Mouse (Mus musculus) v-Abl transformed pro-B cells (cell line): Measurements from ENCODE around the gene Zfp568.

Experiments
- in situ Hi-C, 2 experiments: fragments of 400-800 bp; cut with MboI; formaldehyde crosslinking; loops; one replicate each; pipeline ENCODE4 v1.15.1; 2025; ENCODE audit not compliant: unreplicated experiment in 2 of 2

Zfp568 gene

DNA sequence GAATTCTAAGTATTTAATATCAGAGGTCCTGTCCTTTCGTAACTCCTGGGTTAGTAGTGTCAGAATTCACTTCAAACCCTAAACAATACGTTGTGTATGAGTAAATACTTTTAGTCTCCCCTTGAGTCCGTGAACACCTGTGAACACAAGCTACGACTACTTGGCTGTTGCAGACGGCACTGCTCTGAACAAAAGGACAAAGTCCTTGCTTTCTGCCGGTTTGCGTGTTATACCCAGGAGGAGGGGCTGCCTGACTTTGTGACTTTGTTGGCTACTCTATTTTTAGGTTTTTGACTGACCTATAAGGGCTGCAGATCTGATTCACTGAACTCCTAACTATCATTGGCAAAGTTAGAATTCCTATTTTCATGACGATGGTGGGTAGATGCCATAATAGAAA lies 2.3 kb downstream of the Zfp568 start:
- in situ Hi-C loops = loop anchor here in 1 of 2 experiments (10.0 kb wide), 1 partner anchor 131 kb away; the partner anchor contains the start of genes Zfp420 and Zfp940

DNA sequence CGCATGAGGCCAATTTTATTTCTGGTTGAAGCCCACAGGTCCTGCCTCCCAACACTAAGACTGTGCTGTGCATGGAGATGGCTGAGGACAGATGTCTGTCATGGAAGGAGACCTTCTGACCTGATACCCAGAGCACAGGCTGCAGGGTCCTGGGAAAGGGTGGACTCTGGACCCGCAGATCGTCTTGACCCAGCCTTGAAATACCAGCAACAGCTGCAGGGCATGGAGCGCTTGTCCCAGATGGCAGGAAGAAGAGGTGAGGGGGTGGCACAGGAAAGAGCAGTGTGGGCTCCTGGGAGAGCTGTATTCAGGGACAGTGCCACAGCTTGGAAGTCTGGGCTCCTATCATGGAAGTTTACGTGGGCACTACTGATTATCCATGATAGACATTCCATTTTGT lies 3.8 kb downstream of the Zfp568 start:
- in situ Hi-C loops = loop anchor here in 1 of 2 experiments (10.0 kb wide), 1 partner anchor 133 kb away; the partner anchor contains the start of genes Zfp420 and Zfp940

DNA sequence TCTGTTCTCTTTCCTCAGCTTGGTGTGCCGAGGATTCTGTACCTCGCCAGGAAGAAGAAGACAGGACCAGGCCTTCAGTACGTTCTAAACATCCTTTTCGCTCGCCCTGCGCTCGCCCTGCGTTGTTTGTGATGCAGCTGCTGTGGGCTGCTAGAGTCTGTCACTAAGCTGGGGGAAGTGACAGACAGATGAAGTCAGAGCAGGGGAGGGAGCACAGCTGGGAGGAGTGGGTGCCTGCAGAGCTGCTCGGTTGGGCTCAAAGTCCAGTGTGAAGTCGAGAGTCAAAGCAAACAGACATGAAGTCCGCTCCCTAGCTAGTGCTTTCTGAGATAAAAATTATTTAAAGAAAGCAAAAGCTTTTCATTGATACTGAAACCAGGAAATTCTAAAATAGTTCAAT lies 5.3 kb downstream of the Zfp568 start:
- in situ Hi-C loops = loop anchor here in 1 of 2 experiments (10.0 kb wide), 1 partner anchor 134 kb away; the partner anchor contains the start of genes Zfp420 and Zfp940

DNA sequence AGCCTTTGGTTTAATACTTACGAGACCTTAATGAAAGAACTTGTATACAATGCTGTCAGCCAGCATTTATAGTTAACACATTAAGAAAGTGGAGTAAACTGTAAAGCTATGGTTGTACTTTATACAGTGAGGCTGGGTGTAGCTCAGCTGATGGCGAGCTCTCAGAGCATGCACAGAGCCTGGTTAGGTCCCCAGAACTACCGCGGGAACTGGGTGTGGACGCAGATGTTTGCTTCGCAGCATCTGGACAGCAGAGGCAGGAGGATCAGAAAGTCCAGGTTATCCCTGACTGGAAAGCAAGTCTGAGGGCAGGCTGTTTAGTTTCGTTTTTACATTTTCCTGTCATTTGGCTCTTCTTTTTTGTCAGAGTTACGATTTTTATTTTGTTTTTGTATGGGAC lies 8.9 kb downstream of the Zfp568 start:
- in situ Hi-C loops = no loop called here

DNA sequence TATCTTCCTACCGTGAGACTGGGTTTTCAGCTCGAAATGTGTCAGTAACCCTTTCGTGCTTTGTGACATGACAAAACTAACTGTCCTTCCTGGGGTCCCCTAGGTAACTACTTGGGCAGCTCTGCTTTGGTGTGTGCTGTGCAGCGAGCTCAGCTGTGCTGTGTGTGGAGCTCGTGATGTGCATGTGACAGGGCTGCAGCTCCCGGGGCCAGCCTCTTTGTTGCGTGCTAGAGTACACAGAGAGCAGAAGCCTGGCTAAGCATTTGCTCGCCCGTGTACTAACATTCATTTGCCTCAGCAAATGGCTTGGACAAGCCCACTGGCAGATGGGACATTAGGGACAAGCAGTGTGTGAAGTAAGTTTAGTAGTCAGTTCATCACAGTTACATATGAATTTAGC lies 9.6 kb downstream of the Zfp568 start:
- in situ Hi-C loops = no loop called here

DNA sequence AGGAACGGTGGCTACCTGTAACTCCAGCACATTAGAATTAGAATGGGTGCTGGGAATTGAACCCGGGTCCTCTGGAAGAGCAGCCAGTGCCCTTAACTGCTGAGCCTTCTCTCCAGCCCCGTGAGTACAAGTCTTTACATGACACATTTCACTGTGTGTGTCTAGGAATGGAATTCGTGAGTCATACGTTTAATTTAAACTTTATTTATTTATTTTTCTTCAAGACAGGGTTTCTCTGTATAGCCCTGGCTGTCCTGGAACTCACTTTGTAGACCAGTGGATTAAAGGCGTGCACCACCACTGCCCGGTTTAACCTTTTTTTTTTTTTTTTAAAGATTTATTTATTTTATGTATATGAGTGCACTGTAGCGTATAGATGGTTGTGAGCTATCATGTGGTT lies 11.4 kb downstream of the Zfp568 start:
- in situ Hi-C loops = no loop called here

DNA sequence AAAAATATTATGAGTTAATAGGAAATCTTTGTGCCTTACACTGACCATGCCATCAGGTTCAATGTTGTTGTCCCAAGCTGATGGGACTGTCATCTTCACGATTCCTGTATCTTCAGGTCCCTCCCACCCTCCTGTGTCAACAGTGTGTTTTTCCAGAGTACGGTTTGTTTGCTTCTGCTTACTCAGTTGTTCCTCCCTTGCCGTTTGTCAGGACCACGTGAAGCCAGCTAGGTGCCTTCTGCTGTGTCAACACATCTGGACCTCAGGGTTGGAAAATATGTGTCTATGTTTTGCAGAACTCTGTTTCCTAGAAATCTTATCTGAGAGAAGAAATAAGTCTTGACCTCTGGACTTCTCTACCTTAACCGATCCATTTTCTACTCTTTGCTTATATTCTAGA lies 16.8 kb downstream of the Zfp568 start:
- in situ Hi-C loops = no loop called here

DNA sequence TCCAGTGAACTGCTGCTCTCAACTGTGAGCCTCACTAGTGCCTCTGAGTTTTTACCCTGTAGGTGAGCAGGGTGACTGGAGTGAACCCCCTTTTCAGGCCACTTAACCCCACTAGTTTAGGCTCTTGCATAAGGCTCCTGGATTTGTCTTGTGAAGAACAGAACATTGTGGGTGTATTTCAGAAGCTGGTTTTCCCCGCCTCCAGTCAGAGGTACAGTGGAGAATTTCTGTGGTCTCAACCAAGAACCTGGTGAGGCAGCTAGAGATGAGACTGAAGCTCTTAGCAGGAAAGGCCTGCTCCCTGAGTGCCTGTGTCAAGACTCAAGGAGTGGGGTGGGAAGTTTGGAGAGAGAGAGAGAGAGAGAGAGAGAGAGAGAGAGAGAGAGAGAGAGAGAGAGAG lies 23.8 kb downstream of the Zfp568 start:
- in situ Hi-C loops = no loop called here

DNA sequence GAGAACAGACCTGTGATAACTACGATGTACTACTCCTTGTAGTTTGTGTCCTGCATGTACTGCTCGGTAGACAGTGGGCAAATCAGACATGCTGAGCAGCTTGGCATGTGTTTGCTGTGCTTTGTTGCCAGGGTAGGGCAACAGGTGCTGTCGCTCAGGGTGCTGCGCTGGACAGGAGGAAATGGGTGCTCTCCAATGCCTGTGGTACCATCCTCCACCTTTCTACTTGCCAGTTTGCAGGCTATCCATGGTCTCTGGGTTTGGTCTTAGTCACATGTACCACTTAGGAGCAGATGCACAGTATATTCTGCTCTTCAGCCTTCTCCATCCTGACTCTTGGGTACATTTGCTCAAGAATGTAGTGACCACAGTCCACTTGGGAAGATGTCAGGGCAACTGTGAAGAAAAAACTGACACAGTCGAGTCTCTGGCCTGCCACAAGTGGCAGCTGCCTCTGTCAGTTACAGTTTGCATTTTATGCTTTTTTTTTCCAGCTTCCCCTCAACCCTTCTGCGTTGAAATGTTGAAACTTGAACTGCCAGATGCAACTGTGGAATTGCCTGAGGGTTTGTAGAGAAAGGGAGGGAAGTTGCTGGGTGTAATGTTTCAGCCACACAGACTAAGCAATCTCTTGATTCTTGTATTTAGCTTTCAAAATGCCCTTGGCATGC lies 24.4 kb downstream of the Zfp568 start:
- in situ Hi-C loops = no loop called here

DNA sequence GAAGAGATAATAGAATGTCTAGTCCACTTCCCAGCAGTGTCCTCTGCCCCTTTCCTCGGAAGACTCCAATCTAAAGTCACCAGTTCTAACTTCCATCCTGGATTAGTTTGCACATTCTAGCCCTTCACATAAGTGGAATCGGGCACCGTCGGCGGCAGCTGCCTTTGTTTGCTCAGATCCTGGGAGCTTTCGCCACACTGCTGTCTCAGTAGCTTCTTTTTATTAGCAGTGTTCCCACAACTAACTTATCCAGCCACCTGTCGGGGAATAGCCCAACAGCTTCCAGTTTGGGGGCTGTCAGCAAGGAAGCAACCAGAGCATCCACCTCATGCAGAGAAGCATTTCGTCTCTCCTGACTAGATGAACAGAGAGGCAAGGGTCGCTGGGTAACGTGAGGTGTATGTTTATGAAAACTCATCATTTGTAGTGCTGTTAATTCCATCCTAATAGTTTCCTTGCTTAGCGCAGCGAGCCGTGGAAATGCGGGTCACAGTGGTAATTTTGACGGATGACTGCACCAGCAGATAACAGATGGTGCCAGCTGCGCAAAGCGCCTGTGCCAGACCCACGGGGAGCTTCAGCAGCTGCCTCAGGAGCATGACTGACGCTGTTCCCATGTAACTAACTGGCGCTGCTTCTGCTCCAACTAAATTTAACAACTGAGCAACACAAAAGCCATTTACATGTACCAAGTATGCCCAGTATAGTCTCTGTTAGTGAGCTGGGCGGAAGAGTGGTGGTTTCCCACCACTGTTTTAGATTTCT lies 25.7 kb downstream of the Zfp568 start:
- in situ Hi-C loops = loop anchor here (5.0 to 10.0 kb wide), 4 partner anchors 55 to 198 kb away; partner anchors contain the start of genes Gm26920 (in 1 of the 2), Zfp260 (in 1 of the 2) and Zfp566 (in 1 of the 2)

DNA sequence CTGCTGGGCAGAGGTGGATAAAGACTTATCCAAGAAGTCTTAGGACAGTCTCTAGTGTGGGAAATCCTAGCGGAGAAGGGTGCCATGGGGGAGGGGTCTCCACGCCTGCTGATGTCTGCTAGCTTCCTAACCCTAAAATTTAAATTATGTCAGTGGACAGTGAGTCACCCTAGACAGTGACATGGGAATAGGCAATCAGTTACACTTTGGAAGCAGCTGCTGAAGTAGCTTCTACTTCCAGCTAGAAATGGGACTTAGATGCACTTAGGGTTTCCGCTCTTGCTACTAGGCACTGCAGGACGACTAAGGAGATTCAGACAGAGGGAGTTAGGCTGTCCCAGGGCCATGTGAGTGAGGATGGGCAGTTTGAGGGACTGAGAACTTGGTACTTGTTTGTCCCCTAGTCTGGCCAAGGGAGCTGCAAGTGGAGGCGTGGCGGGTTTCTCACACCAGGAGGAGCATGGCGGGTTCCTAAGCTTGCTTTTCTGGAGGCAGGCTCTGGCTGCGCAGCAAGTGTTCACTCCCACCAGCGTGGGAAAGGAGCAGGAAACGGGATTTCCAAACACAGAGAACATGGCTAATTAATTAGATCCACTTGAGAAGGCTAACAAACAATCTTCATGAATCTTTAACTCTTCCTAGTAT lies 26.9 kb downstream of the Zfp568 start:
- in situ Hi-C loops = loop anchor here (5.0 to 10.0 kb wide), 4 partner anchors 54 to 197 kb away; partner anchors contain the start of genes Gm26920 (in 1 of the 2), Zfp260 (in 1 of the 2) and Zfp566 (in 1 of the 2)

DNA sequence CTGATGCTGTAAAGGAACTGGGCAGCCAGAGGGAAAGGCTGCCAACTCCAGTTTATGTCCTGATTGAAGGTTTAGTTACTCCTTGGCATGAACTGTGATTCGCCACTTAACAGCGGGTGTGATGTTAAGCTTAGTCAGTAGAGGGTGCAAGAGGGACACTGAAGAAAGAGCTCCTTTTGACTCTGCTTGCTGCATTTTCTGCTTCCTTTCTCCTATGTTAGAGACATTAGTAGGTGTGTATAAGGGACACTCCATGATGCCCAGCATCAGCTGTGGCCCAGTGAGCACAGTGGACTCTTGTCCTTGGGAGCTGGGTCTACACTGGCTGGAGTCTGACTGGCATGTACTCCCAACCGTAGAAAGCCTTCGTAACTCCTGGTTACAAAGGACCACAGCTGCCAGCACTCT lies 29.2 kb downstream of the Zfp568 start:
- in situ Hi-C loops = loop anchor here (5.0 to 10.0 kb wide), 4 partner anchors 52 to 194 kb away; partner anchors contain the start of genes Gm26920 (in 1 of the 2), Zfp260 (in 1 of the 2) and Zfp566 (in 1 of the 2)

DNA sequence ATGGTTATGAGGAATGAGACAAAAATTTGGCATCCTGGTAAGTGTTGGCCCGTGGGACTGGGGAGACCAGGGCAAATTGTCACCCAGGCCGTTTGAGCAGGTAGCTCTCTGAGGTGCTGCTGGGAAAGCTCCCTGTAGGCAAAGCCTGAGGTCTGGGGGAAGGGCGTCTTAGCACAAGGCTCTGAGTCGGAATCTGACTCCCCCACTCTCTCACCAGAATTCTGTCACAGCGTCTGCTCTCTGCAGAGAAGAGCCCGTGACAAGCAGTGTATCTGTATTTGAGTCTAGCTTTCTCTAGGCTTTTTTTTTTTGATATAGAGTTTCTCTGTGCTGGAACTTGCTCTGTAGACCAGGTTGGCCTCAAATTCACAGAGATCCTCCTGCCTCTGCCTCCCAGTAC lies 33.5 kb downstream of the Zfp568 start:
- in situ Hi-C loops = loop anchor here (5.0 to 10.0 kb wide), 5 partner anchors 45 to 188 kb away; partner anchors contain the start of genes Gm26920 (in 1 of the 2), Zfp260 (in 1 of the 2) and Zfp566 (in 1 of the 2)

DNA sequence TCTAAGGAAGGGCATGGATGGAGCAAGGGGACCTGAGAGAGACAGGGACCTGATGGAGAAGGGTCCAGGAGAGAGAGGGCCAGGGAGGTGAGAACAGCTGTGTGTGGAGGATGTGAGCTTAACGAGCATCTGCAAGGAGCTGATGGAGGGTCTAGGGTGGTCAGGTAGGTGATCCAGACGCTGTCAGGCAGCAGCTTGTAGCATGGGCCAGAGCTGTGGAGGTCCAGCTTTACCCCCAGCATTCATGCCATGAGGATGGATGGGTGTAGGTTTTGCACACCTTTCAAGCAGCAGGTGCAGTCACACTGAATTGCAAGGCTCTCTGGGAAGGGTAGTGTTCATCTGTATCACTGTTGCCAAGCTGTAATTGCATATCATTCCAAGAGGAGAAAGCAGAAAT lies 35.8 kb downstream of the Zfp568 start:
- in situ Hi-C loops = loop anchor here (5.0 to 10.0 kb wide), 5 partner anchors 43 to 185 kb away; partner anchors contain the start of genes Gm26920 (in 1 of the 2), Zfp260 (in 1 of the 2) and Zfp566 (in 1 of the 2)

DNA sequence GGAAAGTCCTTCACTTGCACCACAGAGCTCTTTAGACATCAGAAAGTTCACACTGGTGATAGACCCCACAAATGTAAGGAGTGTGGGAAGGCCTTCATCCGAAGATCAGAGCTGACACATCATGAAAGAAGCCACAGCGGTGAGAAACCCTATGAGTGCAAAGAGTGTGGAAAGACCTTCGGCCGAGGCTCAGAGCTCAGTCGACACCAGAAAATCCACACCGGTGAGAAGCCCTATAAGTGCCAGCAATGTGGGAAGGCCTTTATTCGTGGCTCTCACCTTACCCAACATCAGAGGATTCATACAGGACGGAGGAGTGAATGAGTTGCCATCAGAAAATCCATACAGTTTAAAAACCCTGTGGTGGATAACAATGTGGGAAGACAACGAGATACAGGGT lies 39.6 kb downstream of the Zfp568 start:
- in situ Hi-C loops = no loop called here

DNA sequence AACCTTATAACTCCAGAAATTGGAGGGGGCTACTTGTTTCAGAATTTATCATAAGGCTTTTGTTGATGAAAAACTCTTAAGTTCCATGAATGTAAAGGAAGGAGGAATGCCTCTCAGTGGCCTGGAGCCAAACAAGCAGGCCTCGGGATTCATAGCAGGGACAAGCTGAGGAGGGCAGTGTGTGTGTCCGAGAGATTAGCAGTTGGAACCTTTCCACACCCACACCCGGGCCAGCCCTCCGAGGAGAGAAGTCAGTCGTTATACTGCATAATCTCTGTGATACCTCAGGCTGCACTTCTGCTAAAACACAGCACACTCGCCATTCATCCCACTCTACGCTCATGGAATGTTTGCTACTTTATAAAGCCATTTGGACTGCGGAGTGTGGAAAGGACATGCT lies 40.0 kb downstream of the Zfp568 start:
- in situ Hi-C loops = no loop called here

DNA sequence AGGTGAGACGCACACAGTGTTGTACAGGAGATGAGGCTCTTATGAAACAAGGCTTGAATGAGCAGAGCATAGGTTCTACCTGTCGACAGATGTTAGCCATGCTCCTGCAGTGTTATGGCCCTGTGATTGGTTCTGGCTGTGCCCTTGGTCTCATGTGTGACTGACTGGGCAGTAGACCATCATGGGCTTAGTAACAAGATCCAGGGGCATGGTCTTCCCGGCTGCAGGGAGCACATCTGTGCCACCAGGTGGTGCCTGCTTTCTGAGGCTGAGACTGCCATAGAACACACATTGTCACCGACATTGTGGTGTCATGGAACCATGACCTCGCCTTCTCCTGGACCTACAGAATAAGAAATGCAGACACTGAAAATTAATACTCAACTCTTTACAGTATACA lies 41.6 kb downstream of the Zfp568 start:
- in situ Hi-C loops = no loop called here

DNA sequence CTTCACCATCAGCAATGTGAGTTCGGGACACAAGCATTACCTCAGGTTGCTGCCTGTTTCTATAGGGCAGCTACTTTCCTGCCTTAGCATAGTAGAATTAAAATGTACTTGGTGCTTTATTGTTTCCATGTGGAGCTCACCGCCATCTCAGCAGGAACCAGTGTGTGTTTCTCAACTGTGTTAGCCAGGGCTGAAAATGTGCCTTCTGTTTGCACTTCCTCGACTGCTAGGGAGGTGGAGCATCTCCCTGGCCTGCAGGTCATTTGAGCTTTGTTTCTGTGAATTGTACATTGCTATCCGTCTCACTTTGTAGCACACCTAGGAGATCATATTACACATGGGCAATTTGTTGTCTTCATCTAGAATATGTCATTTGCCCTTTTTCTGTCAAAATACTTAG lies 43.6 kb downstream of the Zfp568 start:
- in situ Hi-C loops = no loop called here

DNA sequence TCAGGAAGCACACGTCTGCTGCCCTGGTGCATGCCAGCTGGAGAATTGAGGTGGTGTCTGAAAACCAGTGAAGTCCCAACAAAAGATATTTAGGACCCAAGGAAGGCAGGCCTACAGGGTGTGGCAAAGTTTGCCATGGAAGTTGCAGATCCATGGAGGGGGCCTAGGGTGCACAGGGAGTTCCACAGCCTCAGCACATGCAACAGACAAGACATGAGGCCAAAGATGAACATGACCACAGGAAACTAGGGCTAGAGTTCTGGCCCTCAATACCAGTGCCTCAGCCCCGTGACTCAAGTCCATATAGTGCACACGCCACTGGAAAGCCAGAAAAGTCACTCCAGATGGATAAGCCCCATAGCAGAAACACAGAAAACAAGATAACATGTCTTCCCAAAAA lies 44.8 kb downstream of the Zfp568 start:
- in situ Hi-C loops = no loop called here

DNA sequence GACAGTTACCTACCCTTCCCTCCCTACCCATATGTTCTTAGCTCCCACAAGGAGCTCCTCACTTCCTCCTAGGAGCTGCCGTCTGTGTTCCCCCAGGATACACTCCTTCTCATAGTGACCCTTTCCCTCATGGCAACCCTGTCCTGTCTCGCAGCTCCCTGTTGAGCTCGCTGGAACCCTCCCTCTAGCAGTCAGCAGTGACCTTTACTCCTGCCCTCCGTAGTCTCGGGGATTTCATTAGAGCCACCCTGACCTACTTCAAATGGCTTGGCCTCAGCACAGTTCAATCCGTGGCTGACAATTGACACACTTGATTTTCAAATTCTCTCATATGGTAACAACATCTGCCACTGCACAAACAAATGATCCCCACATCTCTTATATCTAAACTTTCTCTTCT lies 46.9 kb downstream of the Zfp568 start:
- in situ Hi-C loops = no loop called here

DNA sequence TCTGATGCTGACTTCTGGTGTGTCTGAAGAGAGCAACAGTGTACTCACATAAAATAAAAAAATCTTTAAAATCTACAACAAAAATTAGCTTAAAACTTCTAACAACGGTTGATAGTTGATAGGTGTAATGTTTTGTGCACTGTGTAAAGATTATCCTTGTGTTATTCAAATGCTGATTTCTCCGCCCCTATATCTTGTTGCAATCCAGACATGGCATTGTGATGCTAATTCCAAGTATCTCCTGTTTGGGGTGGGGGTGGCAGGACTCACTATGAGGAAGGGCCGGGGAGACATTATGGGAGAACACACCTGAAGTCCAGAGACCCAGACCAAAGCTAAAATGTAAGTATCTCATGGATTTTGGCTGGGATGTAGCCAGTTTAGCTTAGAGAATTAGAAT lies 47.6 kb downstream of the Zfp568 start:
- in situ Hi-C loops = no loop called here
